Mouse (Mus musculus) liver, embryonic 16.5 days (tissue): ENCODE results near the gene Avil. TPM values are rescaled to one million over a fixed set of nuclear protein-coding genes. Genes with fewer than 3 reads are reported as not detected.

ENCODE experiments used
- ATAC-seq: fragments of 200-750 bp; cut with Nextera tagmentation; 2 replicates; pipeline ENCODE4 v1.8.0; 2017; ENCODE audit warnings: low read depth, mild to moderate bottlenecking, moderate number of reproducible peaks, moderate library complexity
- H3K27ac ChIP-seq: fragments of 300-500 bp; sonication (generic); 2 replicates; pipeline ENCODE4 v1.5.1; 2014; ENCODE audit warnings: mild to moderate bottlenecking, low read length
- H3K27me3 ChIP-seq: fragments of 300-500 bp; sonication (generic); 2 replicates; pipeline ENCODE4 v1.6.1; 2014; ENCODE audit warnings: low read depth, low read length, mixed read lengths; ENCODE audit not compliant: control insufficient read depth, insufficient read depth
- H3K36me3 ChIP-seq: fragments of 300-500 bp; sonication (generic); 2 replicates; pipeline ENCODE4 v1.6.1; 2014; ENCODE audit warnings: mild to moderate bottlenecking; ENCODE audit not compliant: control insufficient read depth, insufficient read depth
- H3K4me1 ChIP-seq: fragments of 300-500 bp; sonication (generic); 2 replicates; pipeline ENCODE4 v1.6.1; 2014; ENCODE audit warnings: low read depth, low read length, mixed read lengths; ENCODE audit not compliant: control insufficient read depth
- H3K4me2 ChIP-seq: fragments of 300-500 bp; sonication (generic); 2 replicates; pipeline ENCODE4 v1.6.1; 2014; ENCODE audit warnings: low read depth, low read length, mixed read lengths
- H3K4me3 ChIP-seq: fragments of 300-500 bp; sonication (generic); 2 replicates; pipeline ENCODE4 v1.5.1; 2014; ENCODE audit warnings: low read depth, mild to moderate bottlenecking, low read length
- H3K9ac ChIP-seq: fragments of 300-500 bp; sonication (generic); 2 replicates; pipeline ENCODE4 v1.6.1; 2014; ENCODE audit warnings: low read depth, low read length
- H3K9me3 ChIP-seq: fragments of 300-500 bp; sonication (generic); replicated peaks from 2 replicates; pipeline ENCODE4 v1.6.1; 2016; ENCODE audit warnings: low read length; ENCODE audit not compliant: control insufficient read depth
- WGBS: fragments of 180-500 bp; shearing (Covaris S2); extraction: QIAGEN DNeasy Blood & Tissue Kit; methylation state at CpG from one replicate; pipeline ENCODE4 v1.1.7; 2014; ENCODE audit not compliant: insufficient replicate concordance; 5-methylcytosine and 5-hydroxymethylcytosine counted together
- polyA plus RNA-seq: library from polyadenylated mRNA; unstranded; fragments of >200 nt; fragmentation: Nextera tagmentation; extraction: Ambion mirVana; gene quantifications from 2 replicates; pipeline ENCODE4 v1.2.1, GENCODE M21; 2015

Gene Avil
- polyA plus RNA-seq: 0.09 TPM in 1 of 2 replicates, not detected in the other

GRCm38 (mm10) chr10:127000529-127000928, at the start of gene Avil:
Gene Avil (plus strand): TSS chr10:127000709.
- no peaks in the 10 kb centered on the region for H3K27me3 ChIP-seq
- H3K9ac ChIP-seq: no peak within 1 kb of the TSS
- no peak for ATAC-seq
- H3K4me1 ChIP-seq: no peaks in the 10 kb centered on the region
- H3K9me3 ChIP-seq: no peaks in the 10 kb centered on the region
- no peak within 1 kb of the TSS for H3K4me3 ChIP-seq
- no peak within 1 kb of the TSS for H3K4me2 ChIP-seq
- H3K36me3 ChIP-seq: peaks cover 5% of the 10 kb centered on the region
- H3K27ac ChIP-seq: no peak within 1 kb of the TSS
- 69% methylated on average over 5 of the region's 5 CpGs for WGBS

- Histone ChIP-seq H3K9ac (no peak overlapping the region), H3K4me1 (peaks cover 7% of the 10 kb centered on the region), H3K36me3 (no peaks in the 10 kb centered on the region), H3K9me3 (no peaks in the 10 kb centered on the region), H3K27me3 (no peaks in the 10 kb centered on the region), H3K27ac (no peak overlapping the region), H3K4me2 (no peak overlapping the region), H3K4me3 (no peak overlapping the region)
- 84% methylated on average over 1 of the region's 1 CpGs for WGBS
- no peak for ATAC-seq
Measured at GRCm38 (mm10) chr10:126952375-126952774, 48.1 kb upstream of the Avil start.

- Histone ChIP-seq H3K27me3 (no peaks in the 10 kb centered on the region), H3K9me3 (no peaks in the 10 kb centered on the region), H3K4me1 (peaks cover 12% of the 10 kb centered on the region), H3K27ac (no peak overlapping the region), H3K9ac (no peak overlapping the region), H3K4me3 (no peak overlapping the region), H3K4me2 (no peak overlapping the region), H3K36me3 (no peaks in the 10 kb centered on the region)
- WGBS: 70% methylated on average over 3 of the region's 3 CpGs
- no peak for ATAC-seq
Measured at GRCm38 (mm10) chr10:126953029-126953471, 47.5 kb upstream of the Avil start.

GRCm38 (mm10) chr10:126956692-126957358, 43.7 kb upstream of the Avil start:
- no peak overlapping the region for H3K9ac ChIP-seq
- no peaks in the 10 kb centered on the region for H3K27me3 ChIP-seq
- no peak overlapping the region for H3K27ac ChIP-seq
- no peak overlapping the region for H3K4me3 ChIP-seq
- H3K4me2 ChIP-seq: no peak overlapping the region
- WGBS: 46% methylated on average over 15 of the region's 15 CpGs
- H3K4me1 ChIP-seq: peaks cover 9% of the 10 kb centered on the region
- H3K36me3 ChIP-seq: no peaks in the 10 kb centered on the region
- no peak for ATAC-seq
- H3K9me3 ChIP-seq: no peaks in the 10 kb centered on the region; the same call in 1 of the 2 replicates

GRCm38 (mm10) chr10:126957359-126958107, 43.0 kb upstream of the Avil start:
- Histone ChIP-seq H3K4me1 (peaks cover 15% of the 10 kb centered on the region), H3K9ac (no peak overlapping the region), H3K4me2 (peak overlapping the region; percentile 42), H3K27me3 (no peaks in the 10 kb centered on the region), H3K4me3 (no peak overlapping the region), H3K27ac (no peak overlapping the region), H3K9me3 (no peaks in the 10 kb centered on the region; the same call in 1 of the 2 replicates), H3K36me3 (no peaks in the 10 kb centered on the region)
- WGBS: 10% methylated on average over 25 of the region's 25 CpGs
- peak; percentile 74 for ATAC-seq

GRCm38 (mm10) chr10:126960496-126960895, 40.0 kb upstream of the Avil start:
- ATAC-seq: no peak
- H3K9me3 ChIP-seq: no peaks in the 10 kb centered on the region; the same call in 1 of the 2 replicates
- no peak overlapping the region for H3K9ac ChIP-seq
- H3K4me3 ChIP-seq: no peak overlapping the region
- no peak overlapping the region for H3K27ac ChIP-seq
- H3K36me3 ChIP-seq: no peaks in the 10 kb centered on the region
- no peaks in the 10 kb centered on the region for H3K27me3 ChIP-seq
- 67% methylated on average over 8 of the region's 8 CpGs for WGBS
- H3K4me1 ChIP-seq: peaks cover 21% of the 10 kb centered on the region
- no peak overlapping the region for H3K4me2 ChIP-seq

GRCm38 (mm10) chr10:126961757-126962156, 38.8 kb upstream of the Avil start:
- Histone ChIP-seq H3K9me3 (no peaks in the 10 kb centered on the region; the same call in 1 of the 2 replicates), H3K36me3 (no peaks in the 10 kb centered on the region), H3K4me3 (no peak overlapping the region), H3K27me3 (no peaks in the 10 kb centered on the region), H3K4me2 (0 out of 2 replicates have a peak overlapping the region, but pooled peaks have one; percentile 15), H3K27ac (peak overlapping the region; percentile 26), H3K4me1 (peaks cover 21% of the 10 kb centered on the region), H3K9ac (no peak overlapping the region)
- ATAC-seq: no peak
- WGBS: 63% methylated on average over 10 of the region's 10 CpGs

GRCm38 (mm10) chr10:126962271-126962965, 38.1 kb upstream of the Avil start:
- Histone ChIP-seq H3K27me3 (no peaks in the 10 kb centered on the region), H3K4me3 (no peak overlapping the region), H3K4me2 (0 out of 2 replicates have a peak overlapping the region, but pooled peaks have one; percentile 15), H3K36me3 (no peaks in the 10 kb centered on the region), H3K9ac (no peak overlapping the region), H3K4me1 (peaks cover 21% of the 10 kb centered on the region), H3K9me3 (no peaks in the 10 kb centered on the region; the same call in 1 of the 2 replicates), H3K27ac (peak overlapping the region; percentile 26)
- ATAC-seq: peak; percentile 35
- WGBS: 28% methylated on average over 15 of the region's 15 CpGs
